14 mouse cellular contexts compared by ENCODE assay signal in the genomic region with DNA sequence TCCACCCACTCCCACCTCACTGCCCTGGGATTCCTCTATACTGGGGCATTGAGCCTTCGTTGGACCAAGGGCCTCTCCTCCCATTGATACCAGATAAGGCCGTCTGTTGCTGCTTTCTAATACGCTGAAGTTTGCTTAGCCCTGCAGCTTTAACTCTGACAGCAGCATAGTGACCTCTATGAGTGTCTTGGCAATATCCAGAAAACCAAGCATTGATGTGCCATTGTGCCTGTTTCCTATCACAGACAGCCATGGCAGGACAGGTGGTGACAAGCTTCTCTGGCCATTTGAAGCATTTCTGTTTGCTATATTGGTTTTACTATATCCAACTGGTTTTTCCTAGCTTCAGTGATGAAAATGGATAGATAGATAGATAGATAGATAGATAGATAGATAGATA.
"Had no signal": no experiment of that assay in that cellular context is flagged by ENCODE, and none has a peak within 500 bp of the region (broad histone marks: within the 10 kb centered on the region; RNA-seq: fewer than 3 reads in every experiment).

No protein-coding gene starts in this region.

- H3K9me3 ChIP-seq: limb, embryonic 13.5 days; neural tube, embryonic 13.5 days; stomach, embryonic 15.5 days had no signal

- H3K27me3 ChIP-seq: limb, embryonic 13.5 days; neural tube, embryonic 13.5 days; stomach, embryonic 15.5 days had no signal

- H3K36me3 ChIP-seq: limb, embryonic 13.5 days; neural tube, embryonic 13.5 days; stomach, embryonic 15.5 days had no signal

- H3K4me2 ChIP-seq: limb, embryonic 13.5 days; midbrain, embryonic 11.5 days; neural tube, embryonic 13.5 days; stomach, embryonic 15.5 days had no signal

- H3K27ac ChIP-seq: limb, embryonic 13.5 days; liver, embryonic 14.5 days; neural tube, embryonic 13.5 days; stomach, embryonic 15.5 days had no signal

- ATAC-seq: lung, postnatal 0 days; midbrain, embryonic 16.5 days had no signal

- H3K4me3 ChIP-seq: limb, embryonic 13.5 days; neural tube, embryonic 13.5 days; stomach, embryonic 15.5 days had no signal

- DNase-seq: kidney, postnatal 14 days; left cerebral cortex, postnatal 4 days; lung, adult 2 months; lung, postnatal 36 days; retina, postnatal 1 day; thymus, adult 2 months; thymus, postnatal 25 days had no signal

- H3K4me1 ChIP-seq: neural tube, embryonic 13.5 days; stomach, embryonic 15.5 days had no signal

- H3K9ac ChIP-seq: limb, embryonic 13.5 days; liver, embryonic 14.5 days; neural tube, embryonic 13.5 days; stomach, embryonic 15.5 days had no signal
